In the genomic region with DNA sequence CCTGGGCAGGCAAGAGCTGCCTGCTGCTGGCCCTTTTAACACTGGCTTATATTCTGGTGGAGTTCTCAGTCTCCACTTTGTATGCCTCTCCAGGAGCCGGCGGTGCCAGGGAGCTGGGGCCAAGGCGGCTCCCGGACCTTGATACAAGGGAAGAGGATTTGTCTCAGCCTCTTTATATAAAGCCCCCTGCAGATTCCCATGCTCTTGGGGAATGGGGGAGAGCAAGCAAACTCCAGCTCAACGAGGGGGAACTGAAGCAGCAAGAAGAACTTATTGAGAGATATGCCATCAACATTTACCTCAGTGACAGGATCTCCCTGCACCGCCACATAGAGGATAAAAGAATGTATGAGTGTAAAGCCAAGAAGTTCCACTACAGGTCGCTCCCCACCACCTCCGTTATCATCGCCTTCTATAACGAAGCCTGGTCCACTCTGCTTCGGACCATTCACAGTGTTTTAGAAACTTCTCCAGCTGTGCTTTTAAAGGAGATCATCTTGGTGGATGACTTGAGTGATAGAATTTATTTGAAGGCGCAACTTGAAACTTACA, we compare ENCODE assay signal across 8 mouse cellular contexts. TPM values are rescaled to one million over a fixed set of nuclear protein-coding genes. Genes with fewer than 3 reads are reported as not detected.
DNase-seq lines count a peak whose midpoint lies in the region; ATAC-seq lines count a peak whose summit lies in the region.

No protein-coding gene starts in this region.

- peak overlapping the region; percentile 91 for H3K4me3 ChIP-seq in heart, embryonic 13.5 days
- H3K4me3 ChIP-seq in forebrain, embryonic 16.5 days (replicated peaks; ENCODE audit: low read length), result peak overlapping the region; percentile 96

- H3K4me1 ChIP-seq in heart, embryonic 13.5 days, result peaks cover 27% of the 10 kb centered on the region
- H3K4me1 ChIP-seq in forebrain, embryonic 16.5 days (replicated peaks; ENCODE audit: control insufficient read depth, insufficient read depth, low read length), result peaks cover 37% of the 10 kb centered on the region

- H3K27ac ChIP-seq in heart, embryonic 13.5 days (replicated peaks), result peak overlapping the region; percentile 84
- H3K27ac ChIP-seq in forebrain, embryonic 16.5 days (ENCODE audit: low read length), result no peak overlapping the region

- H3K27me3 ChIP-seq in heart, embryonic 13.5 days (replicated peaks), result no peaks in the 10 kb centered on the region
- no peaks in the 10 kb centered on the region for H3K27me3 ChIP-seq in forebrain, embryonic 16.5 days (replicated peaks; ENCODE audit: control insufficient read depth, insufficient read depth, low read length)

- peak overlapping the region; percentile 99 for H3K4me2 ChIP-seq in heart, embryonic 13.5 days
- H3K4me2 ChIP-seq in forebrain, embryonic 16.5 days (ENCODE audit: low read length), result peak overlapping the region; percentile 83

- no peak for ATAC-seq in heart, embryonic 13.5 days (ENCODE audit: extremely low read depth, insufficient number of reproducible peaks, low FRiP score, low TSS enrichment)
- ATAC-seq in forebrain, embryonic 16.5 days, result no peak
- ATAC-seq in megakaryocyte-erythroid progenitor cell, adult 5-6 weeks (replicated peaks; ENCODE audit: low FRiP score, low TSS enrichment, poor library complexity, severe bottlenecking), result 0 out of 2 replicates have a peak, but pooled peaks have one; percentile 27

- WGBS in heart, embryonic 13.5 days, result 21% methylated on average over 12 of the region's 12 CpGs
- WGBS in forebrain, embryonic 16.5 days, result 31% methylated on average over 12 of the region's 12 CpGs

- peaks cover 15% of the 10 kb centered on the region for H3K36me3 ChIP-seq in heart, embryonic 13.5 days
- H3K36me3 ChIP-seq in forebrain, embryonic 16.5 days (ENCODE audit: control insufficient read depth, insufficient read depth), result peaks cover 11% of the 10 kb centered on the region; the same call in 1 of the 2 replicates

- no peaks in the 10 kb centered on the region for H3K9me3 ChIP-seq in heart, embryonic 13.5 days
- H3K9me3 ChIP-seq in forebrain, embryonic 16.5 days (ENCODE audit: control insufficient read depth, low read length), result no peaks in the 10 kb centered on the region

- peak overlapping the region; percentile 91 for H3K9ac ChIP-seq in heart, embryonic 13.5 days
- peak overlapping the region; percentile 42 for H3K9ac ChIP-seq in forebrain, embryonic 16.5 days (replicated peaks; ENCODE audit: low read depth, low read length)

- no peak for DNase-seq in heart, adult 18-20 months
- peak; percentile 30 for DNase-seq in ES-CJ7 (ENCODE audit: low read depth, low spot score)
- DNase-seq in cerebellum, adult 11 months, result no peak
- DNase-seq in left cerebral cortex, adult 18-20 months (ENCODE audit: low spot score in 2 of 2), result no peak
- no peak for DNase-seq in layer of hippocampus, adult 11-12 months (ENCODE audit: low spot score)

RNA-seq across cellular contexts. Expression of a gene that starts 0.5 kb away (rescaled TPM):
- polyA plus RNA-seq in heart, embryonic 13.5 days (2015; fragmentation: Nextera tagmentation; extraction: Ambion mirVana), result 5.2 and 5.3 TPM in 2 replicates
- total RNA-seq in heart, adult 18-20 months (2021), result 1 to 10 TPM; 2.1 to 2.7 TPM
- polyA plus RNA-seq in forebrain, embryonic 16.5 days (2015; fragmentation: Nextera tagmentation; extraction: Ambion mirVana), result 3.2 TPM in 2 replicates
- 4.2 and 5.4 TPM in 2 replicates for total RNA-seq in megakaryocyte-erythroid progenitor cell, adult 5-6 weeks (2014; fragmentation: Nextera tagmentation)
- total RNA-seq in megakaryocyte-erythroid progenitor cell, adult 5-6 weeks (2017), result 4.9 and 7.8 TPM in 2 replicates
- 1 to 10 TPM; 1.9 to 2.3 TPM for total RNA-seq in left cerebral cortex, adult 18-20 months (2021)

RNA-seq across cellular contexts. Expression of a gene that starts 1.7 kb away (rescaled TPM):
- polyA plus RNA-seq in heart, embryonic 13.5 days (2015; fragmentation: Nextera tagmentation; extraction: Ambion mirVana), result 8.1 and 10.0 TPM in 2 replicates
- 1 to 10 TPM; 6.4 to 8.7 TPM for total RNA-seq in heart, adult 18-20 months (2021)
- 14.1 and 18.6 TPM in 2 replicates for polyA plus RNA-seq in forebrain, embryonic 16.5 days (2015; fragmentation: Nextera tagmentation; extraction: Ambion mirVana)
- total RNA-seq in megakaryocyte-erythroid progenitor cell, adult 5-6 weeks (2014; fragmentation: Nextera tagmentation), result 25.5 and 26.6 TPM in 2 replicates
- 5.1 and 7.2 TPM in 2 replicates for total RNA-seq in megakaryocyte-erythroid progenitor cell, adult 5-6 weeks (2017)
- total RNA-seq in left cerebral cortex, adult 18-20 months (2021), result 1 to 10 TPM; 6.5 to 7.1 TPM

RNA-seq across cellular contexts. Expression of a gene that starts 17.6 kb away (rescaled TPM):
- polyA plus RNA-seq in heart, embryonic 13.5 days (2015; fragmentation: Nextera tagmentation; extraction: Ambion mirVana), result not detected in 2 replicates
- total RNA-seq in heart, adult 18-20 months (2021), result not detected
- 0.18 TPM in 1 of 2 replicates, not detected in the other for polyA plus RNA-seq in forebrain, embryonic 16.5 days (2015; fragmentation: Nextera tagmentation; extraction: Ambion mirVana)
- total RNA-seq in megakaryocyte-erythroid progenitor cell, adult 5-6 weeks (2014; fragmentation: Nextera tagmentation), result 0.28 TPM in 1 of 2 replicates, not detected in the other
- not detected in 2 replicates for total RNA-seq in megakaryocyte-erythroid progenitor cell, adult 5-6 weeks (2017)
- total RNA-seq in left cerebral cortex, adult 18-20 months (2021), result not detected
